Mouse (Mus musculus) midbrain, embryonic 11.5 days (tissue): ENCODE measurements at regions not wholly inside any gene's neighbourhood (a gene's known extent, or its start where the extent isn't known, plus 50 kb on each side); places are given as distances from the start of the nearest gene placed in this dataset.
"Not testable (repeated sequence)": the region's sequence is repeated elsewhere in the genome, so short reads cannot be mapped to it uniquely, and the experiment has no call there.

ENCODE experiments used
- ATAC-seq: fragments of 200-750 bp; cut with Nextera tagmentation; 2 replicates; pipeline ENCODE4 v1.8.0; 2017; ENCODE audit warnings: moderate TSS enrichment, moderate library complexity; ENCODE audit not compliant: low FRiP score
- DNase-seq: peaks from one replicate; pipeline ENCODE4 v3.0.0; 2015; ENCODE audit warnings: low spot score; ENCODE audit errors: missing footprints
- H3K27ac ChIP-seq: fragments of 300-500 bp; sonication (generic); 2 replicates; pipeline ENCODE4 v1.5.1; 2014; ENCODE audit warnings: low read depth, low read length
- H3K27me3 ChIP-seq: fragments of 300-500 bp; sonication (generic); 2 replicates; pipeline ENCODE4 v1.6.1; 2014; ENCODE audit warnings: mild to moderate bottlenecking, low read length, moderate library complexity, mixed read lengths; ENCODE audit not compliant: control insufficient read depth, insufficient read depth
- H3K36me3 ChIP-seq: fragments of 300-500 bp; sonication (generic); 2 replicates; pipeline ENCODE4 v1.6.1; 2014; ENCODE audit warnings: mild to moderate bottlenecking, low read length, moderate library complexity, mixed read lengths; ENCODE audit not compliant: control insufficient read depth, insufficient read depth
- H3K4me1 ChIP-seq: fragments of 300-500 bp; sonication (generic); 2 replicates; pipeline ENCODE4 v1.6.1; 2014; ENCODE audit warnings: low read length; ENCODE audit not compliant: control insufficient read depth, insufficient read depth
- H3K4me2 ChIP-seq: fragments of 300-500 bp; sonication (generic); 2 replicates; pipeline ENCODE4 v1.6.1; 2014; ENCODE audit warnings: mild to moderate bottlenecking, moderate library complexity
- H3K4me3 ChIP-seq: fragments of 300-500 bp; sonication (generic); 2 replicates; pipeline ENCODE4 v1.5.1; 2014; ENCODE audit warnings: low read depth, low read length
- H3K9ac ChIP-seq: fragments of 300-500 bp; sonication (generic); 2 replicates; pipeline ENCODE4 v1.6.1; 2014; ENCODE audit warnings: low read length
- H3K9me3 ChIP-seq: fragments of 300-500 bp; sonication (generic); 2 replicates; pipeline ENCODE4 v1.6.1; 2016; ENCODE audit warnings: low read length; ENCODE audit not compliant: control insufficient read depth
- WGBS: fragments of 180-500 bp; shearing (Covaris S2); extraction: QIAGEN DNeasy Blood & Tissue Kit; methylation state at CpG from one replicate; pipeline ENCODE4 v1.1.7; 2014; 5-methylcytosine and 5-hydroxymethylcytosine counted together

GRCm38 (mm10) chr7:58458146-58458545 is 197.8 kb upstream of the Atp10a start:
- DNase-seq, ATAC-seq, H3K9ac ChIP-seq, H3K36me3 ChIP-seq, H3K27me3 ChIP-seq, H3K4me2 ChIP-seq, H3K4me1 ChIP-seq, H3K27ac ChIP-seq, H3K9me3 ChIP-seq, H3K4me3 ChIP-seq: not testable (repeated sequence)
- 97% methylated on average over 3 of the region's 3 CpGs for WGBS

GRCm38 (mm10) chr7:58460939-58461338 is 195.0 kb upstream of the Atp10a start:
- H3K27me3 ChIP-seq, result no peaks in the 10 kb centered on the region
- no peak overlapping the region for H3K4me3 ChIP-seq
- DNase-seq (no peak), ATAC-seq (no peak)
- no peak overlapping the region for H3K27ac ChIP-seq
- H3K9ac ChIP-seq, result no peak overlapping the region
- no peaks in the 10 kb centered on the region for H3K9me3 ChIP-seq
- H3K4me2 ChIP-seq, result no peak overlapping the region
- H3K36me3 ChIP-seq, result no peaks in the 10 kb centered on the region
- 87% methylated on average over 2 of the region's 2 CpGs for WGBS
- H3K4me1 ChIP-seq, result no peaks in the 10 kb centered on the region

- H3K36me3 ChIP-seq, result no peaks in the 10 kb centered on the region
- no peak overlapping the region for H3K4me2 ChIP-seq
- no peaks in the 10 kb centered on the region for H3K9me3 ChIP-seq
- H3K9ac ChIP-seq, result no peak overlapping the region
- H3K4me3 ChIP-seq, result no peak overlapping the region
- WGBS, result 76% methylated on average over 3 of the region's 3 CpGs
- DNase-seq (no peak), ATAC-seq (no peak)
- no peaks in the 10 kb centered on the region for H3K4me1 ChIP-seq
- no peak overlapping the region for H3K27ac ChIP-seq
- H3K27me3 ChIP-seq, result no peaks in the 10 kb centered on the region
Observed at GRCm38 (mm10) chr7:58473150-58473549, 182.8 kb upstream of the Atp10a start.

GRCm38 (mm10) chr7:58475139-58475538 is 180.8 kb upstream of the Atp10a start:
- Histone ChIP-seq H3K4me1 (no peaks in the 10 kb centered on the region), H3K4me2 (no peak overlapping the region), H3K4me3 (no peak overlapping the region), H3K9me3 (no peaks in the 10 kb centered on the region), H3K27ac (no peak overlapping the region), H3K9ac (no peak overlapping the region), H3K27me3 (no peaks in the 10 kb centered on the region), H3K36me3 (no peaks in the 10 kb centered on the region)
- no peak for DNase-seq
- 93% methylated on average over 2 of the region's 2 CpGs for WGBS
- ATAC-seq, result no peak

- no peaks in the 10 kb centered on the region for H3K9me3 ChIP-seq
- peaks cover 2% of the 10 kb centered on the region; the same call in 1 of the 2 replicates for H3K4me1 ChIP-seq
- DNase-seq (no peak), ATAC-seq (no peak)
- WGBS, result 74% methylated on average over 2 of the region's 2 CpGs
- H3K4me2 ChIP-seq, result no peak overlapping the region
- no peak overlapping the region for H3K27ac ChIP-seq
- H3K27me3 ChIP-seq, result no peaks in the 10 kb centered on the region
- no peak overlapping the region for H3K9ac ChIP-seq
- no peak overlapping the region for H3K4me3 ChIP-seq
- no peaks in the 10 kb centered on the region for H3K36me3 ChIP-seq
Observed at GRCm38 (mm10) chr7:58488250-58488649, 167.7 kb upstream of the Atp10a start.
